Mouse (Mus musculus) megakaryocyte, embryonic 14.5 days (primary cell): ENCODE data around the gene Dnajc15.

Source experiments
- FLI1 ChIP-seq: IDR thresholded peaks from 2 replicates; pipeline ENCODE4 v1.6.1; 2012; ENCODE audit warnings: low read length, inconsistent platforms, mixed read lengths
- GATA1 ChIP-seq: IDR thresholded peaks from 3 replicates; pipeline ENCODE4 v1.6.1; 2012; ENCODE audit warnings: mixed read lengths, low read length, inconsistent platforms, borderline replicate concordance

- TF ChIP-seq GATA1 (no peak), FLI1 (no peak)
These were observed 62.0 kb downstream of the Dnajc15 start for GRCm38 (mm10) chr14:77812890-77813289.
